Mouse (Mus musculus): ENCODE results near the gene Tanc2. TPM values are rescaled to one million over a fixed set of nuclear protein-coding genes. Genes with fewer than 3 reads are reported as not detected.

Tanc2 gene
- polyA plus RNA-seq, 1 experiment from 2014 or later = 9.5 TPM

GRCm38 (mm10) chr11:105855504-105855903 lies 265.7 kb downstream of the Tanc2 start:
- H3K9ac ChIP-seq = no peak overlapping the region
- H3K4me1 ChIP-seq = no peaks in the 10 kb centered on the region
- H3K27ac ChIP-seq = no peak overlapping the region
- H3K4me3 ChIP-seq = no peak overlapping the region
- peaks cover 10% of the 10 kb centered on the region; the same call in 1 of the 2 replicates for H3K36me3 ChIP-seq
- H3K27me3 ChIP-seq = no peaks in the 10 kb centered on the region
- peak; percentile 55; the same call in 1 of the 2 replicates for ATAC-seq (ENCODE audit: insufficient number of reproducible peaks, low FRiP score, low TSS enrichment, low read depth)
- no peaks in the 10 kb centered on the region for H3K9me3 ChIP-seq
- WGBS = 14% methylated on average over 3 of the region's 3 CpGs
- no peak overlapping the region for H3K4me2 ChIP-seq

DNA sequence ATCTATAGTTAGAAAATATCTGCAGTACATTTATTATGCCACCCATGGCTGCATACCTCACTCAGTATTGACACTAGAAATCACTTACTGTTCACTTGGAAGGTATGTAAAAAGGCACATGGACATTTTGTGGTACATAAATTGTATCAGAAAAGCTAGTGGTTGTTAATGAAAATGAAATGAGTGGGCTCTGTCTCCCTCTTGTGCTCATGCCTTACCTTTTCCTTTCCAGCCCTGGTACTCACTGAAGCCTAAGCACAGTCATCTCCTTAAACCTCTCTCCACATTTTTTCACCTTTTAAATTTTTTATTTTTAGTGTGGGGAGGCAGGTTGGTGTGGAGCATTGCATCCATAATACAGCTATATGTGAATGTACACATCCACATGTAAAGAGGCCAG lies 268.3 kb downstream of the Tanc2 start:
- peaks cover 10% of the 10 kb centered on the region; the same call in 1 of the 2 replicates for H3K36me3 ChIP-seq
- no peak overlapping the region for H3K4me2 ChIP-seq
- H3K4me1 ChIP-seq = no peaks in the 10 kb centered on the region
- no peak overlapping the region for H3K27ac ChIP-seq
- H3K27me3 ChIP-seq = no peaks in the 10 kb centered on the region
- H3K4me3 ChIP-seq = no peak overlapping the region
- H3K9me3 ChIP-seq = no peaks in the 10 kb centered on the region
- ATAC-seq (ENCODE audit: insufficient number of reproducible peaks, low FRiP score, low TSS enrichment, low read depth) = no peak
- H3K9ac ChIP-seq = no peak overlapping the region

DNA sequence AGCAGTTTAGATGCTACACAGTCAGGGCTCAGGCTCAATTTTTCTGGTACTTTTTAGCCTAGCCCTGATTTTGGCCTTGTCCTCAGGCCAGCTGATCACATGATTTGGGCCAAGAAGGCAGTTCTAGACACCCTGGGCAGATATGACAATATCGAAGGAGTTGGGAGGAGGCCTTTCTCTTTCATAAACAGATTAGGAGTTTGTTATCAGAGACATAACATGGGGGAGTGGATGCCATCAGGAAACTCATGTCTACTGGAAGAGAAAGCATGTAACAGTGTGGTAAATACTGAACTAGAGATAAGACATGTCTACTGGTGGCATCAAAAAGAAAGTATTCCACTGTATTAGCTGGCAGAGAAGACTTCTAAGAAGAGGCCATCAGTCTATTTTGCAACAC lies 295.8 kb downstream of the Tanc2 start:
- Histone ChIP-seq H3K4me2 (no peak overlapping the region), H3K4me3 (no peak overlapping the region), H3K9ac (no peak overlapping the region), H3K36me3 (peaks cover 7% of the 10 kb centered on the region; the same call in 1 of the 2 replicates), H3K4me1 (no peaks in the 10 kb centered on the region), H3K27me3 (no peaks in the 10 kb centered on the region), H3K27ac (no peak overlapping the region), H3K9me3 (no peaks in the 10 kb centered on the region)
- 91% methylated on average over 1 of the region's 1 CpGs for WGBS
- ATAC-seq (ENCODE audit: insufficient number of reproducible peaks, low FRiP score, low TSS enrichment, low read depth) = no peak

- no peaks in the 10 kb centered on the region for H3K27me3 ChIP-seq
- H3K36me3 ChIP-seq = peaks cover 4% of the 10 kb centered on the region; the same call in 1 of the 2 replicates
- no peak overlapping the region for H3K4me2 ChIP-seq
- H3K4me1 ChIP-seq = no peaks in the 10 kb centered on the region
- no peaks in the 10 kb centered on the region for H3K9me3 ChIP-seq
- H3K4me3 ChIP-seq = no peak overlapping the region
- H3K9ac ChIP-seq = no peak overlapping the region
- no peak overlapping the region for H3K27ac ChIP-seq
- WGBS = 78% methylated on average over 1 of the region's 1 CpGs
- no peak for ATAC-seq (ENCODE audit: insufficient number of reproducible peaks, low FRiP score, low TSS enrichment, low read depth)
These were observed 297.5 kb downstream of the Tanc2 start for GRCm38 (mm10) chr11:105887281-105887680.

GRCm38 (mm10) chr11:105899151-105899550 lies 309.4 kb downstream of the Tanc2 start:
- Histone ChIP-seq H3K4me1 (no peaks in the 10 kb centered on the region), H3K9ac (no peak overlapping the region), H3K4me2 (no peak overlapping the region), H3K36me3 (peaks cover 26% of the 10 kb centered on the region), H3K9me3 (no peaks in the 10 kb centered on the region), H3K4me3 (no peak overlapping the region), H3K27ac (no peak overlapping the region), H3K27me3 (no peaks in the 10 kb centered on the region)
- ATAC-seq (ENCODE audit: insufficient number of reproducible peaks, low FRiP score, low TSS enrichment, low read depth) = no peak
- 38% methylated on average over 1 of the region's 1 CpGs for WGBS

DNA sequence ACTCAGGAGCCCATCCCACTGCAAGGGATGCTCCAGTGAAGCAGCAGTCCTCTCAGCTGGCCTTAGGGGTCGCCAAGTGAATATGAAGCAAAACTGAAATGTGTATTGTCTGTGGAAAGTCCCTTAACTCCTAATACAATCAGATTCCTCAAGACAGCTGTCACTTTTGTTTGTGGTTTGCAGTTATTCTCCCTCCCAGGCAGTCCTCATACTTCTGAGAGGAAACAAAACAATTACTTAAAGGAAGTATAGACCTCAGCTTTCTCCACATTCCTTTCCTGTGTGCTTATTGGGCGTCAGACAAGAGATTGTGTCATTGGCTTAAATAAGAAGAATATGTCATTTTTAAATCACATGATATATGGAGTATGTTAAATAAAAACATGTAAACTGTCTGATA lies 311.7 kb downstream of the Tanc2 start:
- no peaks in the 10 kb centered on the region for H3K27me3 ChIP-seq
- no peaks in the 10 kb centered on the region for H3K4me1 ChIP-seq
- no peak for ATAC-seq (ENCODE audit: insufficient number of reproducible peaks, low FRiP score, low TSS enrichment, low read depth)
- peaks cover 20% of the 10 kb centered on the region for H3K36me3 ChIP-seq
- H3K27ac ChIP-seq = no peak overlapping the region
- no peaks in the 10 kb centered on the region for H3K9me3 ChIP-seq
- H3K4me2 ChIP-seq = no peak overlapping the region
- no peak overlapping the region for H3K4me3 ChIP-seq
- 73% methylated on average over 2 of the region's 2 CpGs for WGBS
- no peak overlapping the region for H3K9ac ChIP-seq

DNA sequence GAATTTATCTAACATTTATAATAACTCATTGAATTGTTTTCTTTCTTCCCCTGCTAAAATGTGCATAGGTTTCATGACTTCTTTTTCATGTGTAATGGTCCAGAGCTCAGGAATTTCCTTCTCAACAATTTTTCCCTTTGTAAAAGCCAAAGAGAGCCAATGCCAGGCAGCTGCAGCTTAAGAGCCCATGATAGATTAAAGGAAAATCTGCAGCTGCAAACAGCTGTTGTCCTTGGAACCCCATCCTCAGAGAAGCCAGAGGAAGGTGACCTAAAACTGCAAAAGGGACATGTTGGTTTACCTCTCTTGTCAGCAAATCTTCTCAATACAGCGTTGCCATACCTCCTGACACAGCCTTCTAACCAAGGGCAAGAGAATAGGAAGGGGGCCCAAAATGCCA lies 313.2 kb downstream of the Tanc2 start:
- no peak overlapping the region for H3K27ac ChIP-seq
- H3K9me3 ChIP-seq = no peaks in the 10 kb centered on the region
- no peaks in the 10 kb centered on the region for H3K27me3 ChIP-seq
- no peak for ATAC-seq (ENCODE audit: insufficient number of reproducible peaks, low FRiP score, low TSS enrichment, low read depth)
- 78% methylated on average over 1 of the region's 1 CpGs for WGBS
- H3K4me2 ChIP-seq = no peak overlapping the region
- no peak overlapping the region for H3K9ac ChIP-seq
- H3K4me1 ChIP-seq = no peaks in the 10 kb centered on the region
- no peak overlapping the region for H3K4me3 ChIP-seq
- peaks cover 10% of the 10 kb centered on the region; the same call in 1 of the 2 replicates for H3K36me3 ChIP-seq

DNA sequence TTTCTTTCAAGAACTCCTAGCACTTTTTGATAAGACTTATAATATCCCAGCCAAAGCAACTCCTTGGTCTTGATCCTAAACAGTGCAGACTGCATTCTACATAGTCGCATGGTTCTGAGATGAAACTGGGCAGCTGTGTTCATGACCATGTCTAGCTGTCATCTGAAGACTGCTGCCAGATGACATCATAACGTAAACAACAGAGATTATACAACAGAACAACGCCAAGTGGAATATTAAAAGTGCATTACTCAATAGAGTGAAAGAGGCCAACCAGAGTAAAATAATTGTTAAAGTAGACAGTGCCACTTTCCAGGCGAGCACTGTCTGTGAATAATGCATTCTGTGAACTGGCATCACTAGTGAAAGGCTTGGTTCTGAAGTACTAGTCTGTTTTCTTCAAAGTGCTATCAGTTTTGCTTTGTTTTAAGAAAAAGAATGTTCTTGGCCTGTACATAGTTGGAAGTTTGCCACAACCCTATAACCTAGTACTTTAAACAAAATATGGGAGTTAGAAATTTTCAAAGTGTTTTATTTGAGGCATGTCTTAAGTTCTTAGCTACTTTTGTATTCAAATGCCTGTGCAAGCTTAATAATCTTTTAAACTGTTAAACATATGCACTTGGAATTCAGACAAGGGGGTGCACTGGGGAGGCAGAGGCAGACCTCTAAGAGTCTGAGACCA lies 315.9 kb downstream of the Tanc2 start:
- peaks cover 11% of the 10 kb centered on the region for H3K36me3 ChIP-seq
- H3K4me3 ChIP-seq = no peak overlapping the region
- no peaks in the 10 kb centered on the region for H3K9me3 ChIP-seq
- ATAC-seq (ENCODE audit: insufficient number of reproducible peaks, low FRiP score, low TSS enrichment, low read depth) = no peak
- H3K27me3 ChIP-seq = no peaks in the 10 kb centered on the region
- H3K9ac ChIP-seq = no peak overlapping the region
- 59% methylated on average over 4 of the region's 4 CpGs for WGBS
- no peak overlapping the region for H3K4me2 ChIP-seq
- no peak overlapping the region for H3K27ac ChIP-seq
- H3K4me1 ChIP-seq = no peaks in the 10 kb centered on the region

- H3K4me1 ChIP-seq = no peaks in the 10 kb centered on the region
- peaks cover 11% of the 10 kb centered on the region for H3K36me3 ChIP-seq
- H3K27me3 ChIP-seq = no peaks in the 10 kb centered on the region
- H3K9ac ChIP-seq = no peak overlapping the region
- H3K27ac ChIP-seq = no peak overlapping the region
- ATAC-seq (ENCODE audit: insufficient number of reproducible peaks, low FRiP score, low TSS enrichment, low read depth) = no peak
- H3K4me3 ChIP-seq = no peak overlapping the region
- no peaks in the 10 kb centered on the region for H3K9me3 ChIP-seq
- no peak overlapping the region for H3K4me2 ChIP-seq
- WGBS = 78% methylated on average over 1 of the region's 1 CpGs
These were observed 317.6 kb downstream of the Tanc2 start for GRCm38 (mm10) chr11:105907381-105907780.

DNA sequence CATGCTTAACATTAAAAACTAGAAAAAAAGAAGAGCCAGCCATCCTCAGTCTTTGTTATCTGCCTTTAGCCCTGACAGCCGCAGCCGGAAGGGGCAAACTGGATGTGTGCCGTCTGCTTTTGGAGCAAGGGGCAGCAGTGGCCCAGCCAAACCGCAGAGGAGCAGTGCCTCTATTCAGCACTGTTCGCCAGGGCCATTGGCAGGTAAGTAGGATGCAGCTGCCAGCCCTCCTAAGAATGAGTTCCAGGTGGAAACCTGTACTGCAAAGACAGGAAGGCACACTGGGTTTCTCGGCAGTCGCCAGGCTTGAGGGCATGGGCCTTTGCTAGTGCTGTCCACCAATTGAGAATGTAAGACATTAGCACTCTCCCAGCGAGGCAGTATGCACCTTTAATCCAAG lies 319.1 kb downstream of the Tanc2 start:
- Histone ChIP-seq H3K27me3 (no peaks in the 10 kb centered on the region), H3K27ac (no peak overlapping the region), H3K4me1 (no peaks in the 10 kb centered on the region), H3K4me3 (no peak overlapping the region), H3K9me3 (no peaks in the 10 kb centered on the region), H3K4me2 (no peak overlapping the region), H3K36me3 (peaks cover 16% of the 10 kb centered on the region; the same call in 1 of the 2 replicates), H3K9ac (no peak overlapping the region)
- 79% methylated on average over 8 of the region's 8 CpGs for WGBS
- no peak for ATAC-seq (ENCODE audit: insufficient number of reproducible peaks, low FRiP score, low TSS enrichment, low read depth)

DNA sequence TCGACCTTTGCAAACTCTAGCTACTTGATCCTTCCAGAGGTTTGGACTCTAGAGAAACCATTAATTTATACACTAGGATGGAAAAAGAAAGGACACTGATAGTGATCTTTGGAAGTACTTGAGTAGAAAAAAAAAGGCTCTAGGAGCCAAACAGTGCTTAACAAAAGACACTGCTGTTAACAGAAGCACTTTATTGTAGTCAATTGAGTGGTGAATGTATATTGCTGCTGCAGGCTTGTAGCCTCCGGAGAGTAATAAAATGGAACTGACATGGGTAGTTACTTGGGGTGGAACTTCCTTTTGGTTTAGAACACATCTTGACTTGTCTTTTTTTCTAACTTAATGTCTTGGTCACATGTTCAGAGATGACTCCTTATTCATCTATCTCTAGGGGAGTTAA lies 319.8 kb downstream of the Tanc2 start:
- Histone ChIP-seq H3K36me3 (peaks cover 17% of the 10 kb centered on the region; the same call in 1 of the 2 replicates), H3K27ac (no peak overlapping the region), H3K9ac (no peak overlapping the region), H3K4me2 (no peak overlapping the region), H3K9me3 (no peaks in the 10 kb centered on the region), H3K27me3 (no peaks in the 10 kb centered on the region), H3K4me3 (no peak overlapping the region), H3K4me1 (no peaks in the 10 kb centered on the region)
- whole genome bisulfite sequencing = 49% methylated on average over 2 of the region's 2 CpGs
- ATAC-seq (ENCODE audit: insufficient number of reproducible peaks, low FRiP score, low TSS enrichment, low read depth) = no peak

- no peak for ATAC-seq (ENCODE audit: insufficient number of reproducible peaks, low FRiP score, low TSS enrichment, low read depth)
- no peaks in the 10 kb centered on the region for H3K27me3 ChIP-seq
- H3K9ac ChIP-seq = no peak overlapping the region
- no peak overlapping the region for H3K4me2 ChIP-seq
- H3K36me3 ChIP-seq = peaks cover 17% of the 10 kb centered on the region; the same call in 1 of the 2 replicates
- no peaks in the 10 kb centered on the region for H3K4me1 ChIP-seq
- no peak overlapping the region for H3K27ac ChIP-seq
- H3K4me3 ChIP-seq = no peak overlapping the region
- no peaks in the 10 kb centered on the region for H3K9me3 ChIP-seq
These were observed 321.4 kb downstream of the Tanc2 start for GRCm38 (mm10) chr11:105911149-105911548.

All from limb, embryonic 15.5 days (tissue).